Mouse (Mus musculus): Measurements from ENCODE around the gene Rps3. TPM values are rescaled to one million over a fixed set of nuclear protein-coding genes. Genes with fewer than 3 reads are reported as not detected.

Gene Rps3
- polyA plus RNA-seq, 1 experiment from 2014 or later: 591 TPM

DNA sequence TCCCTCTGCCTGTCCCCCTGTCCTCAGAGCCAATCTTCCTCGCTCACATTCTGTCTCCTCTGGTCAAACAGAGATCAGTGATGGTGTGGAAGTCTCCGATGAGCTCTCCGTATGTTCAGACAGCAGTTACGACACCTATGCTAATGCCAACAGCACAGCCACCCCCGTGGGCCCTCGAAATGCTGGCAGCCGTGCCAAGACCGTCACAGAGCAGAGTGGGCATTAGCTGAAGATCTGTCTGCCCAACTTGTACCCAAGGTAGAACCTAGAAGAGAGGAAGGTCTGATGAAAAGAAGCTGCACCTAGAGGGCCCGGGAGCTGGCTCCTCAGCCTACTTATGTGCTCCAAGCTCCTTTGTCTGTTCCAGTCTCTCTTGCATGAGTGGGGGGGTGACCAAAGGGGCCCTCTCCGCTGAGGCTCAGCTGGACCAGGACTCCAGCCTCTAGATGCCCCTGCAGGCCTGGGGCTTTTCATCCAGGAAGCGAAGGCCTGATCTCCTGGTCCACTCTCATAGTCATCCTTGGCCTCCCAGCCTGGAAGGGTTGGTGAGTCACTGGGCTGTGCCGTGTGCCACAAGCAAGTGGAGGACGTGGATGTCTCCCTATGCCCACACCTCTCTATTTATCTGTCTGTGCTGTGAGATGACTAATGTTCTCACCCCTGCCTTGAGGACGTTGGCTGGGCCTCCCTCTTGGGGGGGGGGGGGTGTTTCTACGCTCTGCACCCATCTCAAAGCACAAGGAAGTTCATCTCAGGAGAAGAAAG is 23.5 kb downstream of the Rps3 start:
- WGBS (ENCODE audit: insufficient replicate concordance): 87% methylated on average over 15 of the region's 15 CpGs
- Histone ChIP-seq H3K9me3 (replicated peaks; ENCODE audit: control insufficient read depth, low read length) (no peaks in the 10 kb centered on the region), H3K4me1 (ENCODE audit: control insufficient read depth, insufficient read depth, low read length) (no peaks in the 10 kb centered on the region; the same call in 1 of the 2 replicates), H3K4me3 (ENCODE audit: low read depth, low read length) (no peak overlapping the region), H3K4me2 (no peak overlapping the region), H3K27me3 (ENCODE audit: control insufficient read depth, insufficient read depth, low read length) (no peaks in the 10 kb centered on the region), H3K27ac (ENCODE audit: low read depth, low read length) (no peak overlapping the region), H3K9ac (ENCODE audit: low read depth, low read length) (no peak overlapping the region), H3K36me3 (ENCODE audit: control insufficient read depth, insufficient read depth, low read length) (peaks cover 10% of the 10 kb centered on the region)
- no peak for ATAC-seq (replicated peaks; ENCODE audit: insufficient number of reproducible peaks, low FRiP score, low TSS enrichment)

DNA sequence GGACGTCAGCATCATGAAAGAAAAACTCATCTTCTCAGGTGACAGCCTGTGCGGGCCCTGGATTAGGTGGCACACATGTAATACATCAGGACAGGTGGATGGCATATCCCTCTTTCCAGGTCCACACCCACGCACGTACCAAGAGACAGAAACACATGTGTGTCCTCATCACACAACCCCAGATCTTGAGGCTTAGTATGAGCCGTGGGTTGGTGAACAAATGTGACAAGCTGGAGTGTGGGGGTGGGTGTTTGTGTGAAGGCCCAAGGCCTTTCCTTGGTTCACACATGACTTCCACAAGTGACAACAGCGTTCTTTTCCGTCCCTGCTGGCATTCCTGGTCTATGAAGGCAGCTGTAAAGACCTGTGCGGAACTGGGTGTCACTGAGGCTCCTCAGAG is 24.7 kb downstream of the Rps3 start:
- no peaks in the 10 kb centered on the region for H3K4me1 ChIP-seq (ENCODE audit: control insufficient read depth, insufficient read depth, low read length)
- no peaks in the 10 kb centered on the region for H3K9me3 ChIP-seq (replicated peaks; ENCODE audit: control insufficient read depth, low read length)
- H3K27ac ChIP-seq (ENCODE audit: low read depth, low read length): no peak overlapping the region
- no peak overlapping the region for H3K4me3 ChIP-seq (ENCODE audit: low read depth, low read length)
- H3K36me3 ChIP-seq (ENCODE audit: control insufficient read depth, insufficient read depth, low read length): peaks cover 10% of the 10 kb centered on the region
- no peak overlapping the region for H3K4me2 ChIP-seq
- 81% methylated on average over 8 of the region's 8 CpGs for WGBS (ENCODE audit: insufficient replicate concordance)
- H3K27me3 ChIP-seq (ENCODE audit: control insufficient read depth, insufficient read depth, low read length): no peaks in the 10 kb centered on the region
- H3K9ac ChIP-seq (ENCODE audit: low read depth, low read length): no peak overlapping the region
- ATAC-seq (replicated peaks; ENCODE audit: insufficient number of reproducible peaks, low FRiP score, low TSS enrichment): no peak

DNA sequence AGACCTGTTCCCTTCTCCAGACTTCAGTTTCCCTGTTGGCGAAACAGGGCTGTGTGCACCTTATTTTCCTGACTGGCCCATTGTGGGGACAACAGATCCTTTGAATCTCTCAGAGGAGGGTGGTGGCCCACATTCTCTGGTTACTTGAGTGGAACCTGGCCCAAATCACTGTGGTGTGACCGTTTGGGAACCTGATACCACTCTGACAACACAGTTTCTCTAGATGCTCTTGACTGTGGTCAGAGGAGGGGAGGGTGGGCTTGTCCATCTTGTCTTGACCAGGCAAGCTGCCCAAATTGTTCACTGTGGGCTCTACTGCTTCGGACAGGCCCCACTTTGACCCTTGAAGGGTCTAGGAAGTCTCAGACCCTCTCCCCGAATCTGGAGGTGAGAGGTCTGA is 29.5 kb downstream of the Rps3 start:
- Histone ChIP-seq H3K4me3 (ENCODE audit: low read depth, low read length) (no peak overlapping the region), H3K9ac (ENCODE audit: low read depth, low read length) (no peak overlapping the region), H3K27ac (ENCODE audit: low read depth, low read length) (no peak overlapping the region), H3K4me1 (ENCODE audit: control insufficient read depth, insufficient read depth, low read length) (0 out of 2 replicates have a peak, but pooled peaks cover 5% of the 10 kb centered on the region), H3K27me3 (ENCODE audit: control insufficient read depth, insufficient read depth, low read length) (no peaks in the 10 kb centered on the region), H3K9me3 (replicated peaks; ENCODE audit: control insufficient read depth, low read length) (no peaks in the 10 kb centered on the region), H3K36me3 (ENCODE audit: control insufficient read depth, insufficient read depth, low read length) (peaks cover 3% of the 10 kb centered on the region; the same call in 1 of the 2 replicates), H3K4me2 (no peak overlapping the region)
- ATAC-seq (replicated peaks; ENCODE audit: insufficient number of reproducible peaks, low FRiP score, low TSS enrichment): no peak
- 66% methylated on average over 4 of the region's 4 CpGs for WGBS (ENCODE audit: insufficient replicate concordance)

DNA sequence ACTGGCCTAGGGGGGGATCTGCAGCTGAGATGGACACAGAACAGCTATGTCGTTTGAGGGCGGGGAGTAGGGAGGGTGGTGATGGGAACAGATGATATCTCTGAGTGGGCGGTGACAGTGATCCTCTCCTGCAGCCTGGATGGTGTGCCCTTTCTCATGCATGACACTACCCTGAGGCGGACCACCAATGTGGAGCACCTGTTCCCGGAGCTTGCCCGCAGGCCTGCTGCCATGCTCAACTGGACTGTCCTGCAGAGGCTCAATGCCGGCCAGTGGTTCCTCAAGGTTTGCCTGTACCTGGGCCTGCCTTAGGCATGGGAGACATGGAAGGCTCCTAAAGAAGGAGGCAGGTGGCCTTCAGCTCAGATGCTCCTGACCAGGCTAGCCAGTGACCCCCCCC is 30.7 kb downstream of the Rps3 start:
- Histone ChIP-seq H3K36me3 (ENCODE audit: control insufficient read depth, insufficient read depth, low read length) (peaks cover 3% of the 10 kb centered on the region; the same call in 1 of the 2 replicates), H3K27me3 (ENCODE audit: control insufficient read depth, insufficient read depth, low read length) (no peaks in the 10 kb centered on the region), H3K27ac (ENCODE audit: low read depth, low read length) (no peak overlapping the region), H3K4me3 (ENCODE audit: low read depth, low read length) (no peak overlapping the region), H3K4me1 (ENCODE audit: control insufficient read depth, insufficient read depth, low read length) (0 out of 2 replicates have a peak, but pooled peaks cover 5% of the 10 kb centered on the region), H3K9me3 (replicated peaks; ENCODE audit: control insufficient read depth, low read length) (no peaks in the 10 kb centered on the region), H3K4me2 (no peak overlapping the region), H3K9ac (ENCODE audit: low read depth, low read length) (no peak overlapping the region)
- no peak for ATAC-seq (replicated peaks; ENCODE audit: insufficient number of reproducible peaks, low FRiP score, low TSS enrichment)
- 51% methylated on average over 7 of the region's 7 CpGs for WGBS (ENCODE audit: insufficient replicate concordance)

DNA sequence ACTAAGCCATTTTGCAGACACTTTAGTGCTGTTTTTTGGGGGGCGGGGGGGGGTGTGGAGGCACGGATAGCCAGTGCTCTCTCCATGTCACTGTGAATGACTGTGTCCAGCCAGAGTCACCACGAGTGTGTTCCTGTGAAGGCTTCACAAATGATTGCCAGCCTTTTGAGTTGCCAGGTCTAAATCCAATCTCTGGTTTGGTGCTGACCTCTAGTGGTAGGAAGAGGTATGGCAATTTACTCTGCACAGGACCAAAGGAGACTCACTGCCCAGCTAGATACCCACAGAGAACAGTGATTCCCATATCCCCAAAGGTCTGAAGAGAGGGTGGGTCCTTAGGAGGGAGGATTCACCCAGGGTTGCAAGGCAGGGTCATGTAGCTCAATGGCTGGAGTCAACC is 32.8 kb downstream of the Rps3 start:
- no peaks in the 10 kb centered on the region for H3K9me3 ChIP-seq (replicated peaks; ENCODE audit: control insufficient read depth, low read length)
- H3K27me3 ChIP-seq (ENCODE audit: control insufficient read depth, insufficient read depth, low read length): no peaks in the 10 kb centered on the region
- H3K27ac ChIP-seq (ENCODE audit: low read depth, low read length): no peak overlapping the region
- no peaks in the 10 kb centered on the region for H3K36me3 ChIP-seq (ENCODE audit: control insufficient read depth, insufficient read depth, low read length)
- H3K4me1 ChIP-seq (ENCODE audit: control insufficient read depth, insufficient read depth, low read length): peaks cover 6% of the 10 kb centered on the region; the same call in 1 of the 2 replicates
- ATAC-seq (replicated peaks; ENCODE audit: insufficient number of reproducible peaks, low FRiP score, low TSS enrichment): no peak; the same call in 1 of the 2 replicates
- no peak overlapping the region for H3K9ac ChIP-seq (ENCODE audit: low read depth, low read length)
- no peak overlapping the region for H3K4me3 ChIP-seq (ENCODE audit: low read depth, low read length)
- H3K4me2 ChIP-seq: no peak overlapping the region
- under 1% methylated on average over 3 of the region's 3 CpGs for WGBS (ENCODE audit: insufficient replicate concordance)

DNA sequence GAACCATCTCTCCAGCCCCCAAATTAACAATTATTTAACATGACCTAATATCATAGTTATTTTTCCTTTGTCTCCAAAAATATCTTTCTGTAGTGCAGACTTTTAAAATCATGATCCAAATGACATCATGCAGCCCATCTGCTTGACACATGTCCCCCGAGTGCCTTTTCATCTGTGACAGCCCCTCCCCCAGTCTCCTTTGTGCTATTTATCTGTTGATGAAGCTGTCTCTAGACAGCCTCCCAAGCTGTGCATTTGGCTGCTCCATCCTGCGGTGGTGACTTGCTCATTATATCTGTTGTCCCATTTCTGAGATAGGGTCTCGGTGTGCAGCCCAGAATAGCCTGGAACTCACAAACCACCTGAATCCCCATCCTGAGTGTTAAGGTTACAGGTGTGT is 33.8 kb downstream of the Rps3 start:
- Histone ChIP-seq H3K9ac (ENCODE audit: low read depth, low read length) (no peak overlapping the region), H3K4me2 (no peak overlapping the region), H3K27me3 (ENCODE audit: control insufficient read depth, insufficient read depth, low read length) (no peaks in the 10 kb centered on the region), H3K36me3 (ENCODE audit: control insufficient read depth, insufficient read depth, low read length) (no peaks in the 10 kb centered on the region), H3K9me3 (replicated peaks; ENCODE audit: control insufficient read depth, low read length) (no peaks in the 10 kb centered on the region), H3K4me1 (ENCODE audit: control insufficient read depth, insufficient read depth, low read length) (peaks cover 8% of the 10 kb centered on the region; the same call in 1 of the 2 replicates), H3K4me3 (ENCODE audit: low read depth, low read length) (no peak overlapping the region), H3K27ac (ENCODE audit: low read depth, low read length) (no peak overlapping the region)
- ATAC-seq (replicated peaks; ENCODE audit: insufficient number of reproducible peaks, low FRiP score, low TSS enrichment): no peak
- 48% methylated on average over 3 of the region's 3 CpGs for WGBS (ENCODE audit: insufficient replicate concordance)

DNA sequence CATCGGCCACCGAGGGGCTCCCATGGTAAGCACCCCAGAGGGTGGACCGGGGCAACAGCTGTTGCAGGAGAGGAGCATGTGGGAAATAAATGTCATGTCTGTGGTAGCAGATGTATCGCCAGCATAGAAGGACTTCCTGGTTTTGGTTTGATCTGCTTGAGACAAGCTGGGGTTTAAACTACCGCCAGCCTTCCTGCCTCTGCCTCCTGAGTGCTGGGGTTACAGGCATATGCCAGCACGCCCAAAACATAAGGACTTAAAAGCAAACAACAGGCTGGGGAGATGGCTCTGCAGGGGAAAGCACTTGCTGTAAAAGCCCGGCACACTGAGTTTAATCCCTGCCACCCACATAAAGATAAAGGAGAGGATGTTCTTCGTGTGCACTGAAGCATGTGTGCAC is 34.5 kb downstream of the Rps3 start:
- Histone ChIP-seq H3K27ac (ENCODE audit: low read depth, low read length) (no peak overlapping the region), H3K4me3 (ENCODE audit: low read depth, low read length) (no peak overlapping the region), H3K9ac (ENCODE audit: low read depth, low read length) (no peak overlapping the region), H3K4me1 (ENCODE audit: control insufficient read depth, insufficient read depth, low read length) (peaks cover 8% of the 10 kb centered on the region; the same call in 1 of the 2 replicates), H3K36me3 (ENCODE audit: control insufficient read depth, insufficient read depth, low read length) (no peaks in the 10 kb centered on the region), H3K27me3 (ENCODE audit: control insufficient read depth, insufficient read depth, low read length) (no peaks in the 10 kb centered on the region), H3K9me3 (replicated peaks; ENCODE audit: control insufficient read depth, low read length) (no peaks in the 10 kb centered on the region), H3K4me2 (no peak overlapping the region)
- 71% methylated on average over 8 of the region's 8 CpGs for WGBS (ENCODE audit: insufficient replicate concordance)
- no peak for ATAC-seq (replicated peaks; ENCODE audit: insufficient number of reproducible peaks, low FRiP score, low TSS enrichment)

DNA sequence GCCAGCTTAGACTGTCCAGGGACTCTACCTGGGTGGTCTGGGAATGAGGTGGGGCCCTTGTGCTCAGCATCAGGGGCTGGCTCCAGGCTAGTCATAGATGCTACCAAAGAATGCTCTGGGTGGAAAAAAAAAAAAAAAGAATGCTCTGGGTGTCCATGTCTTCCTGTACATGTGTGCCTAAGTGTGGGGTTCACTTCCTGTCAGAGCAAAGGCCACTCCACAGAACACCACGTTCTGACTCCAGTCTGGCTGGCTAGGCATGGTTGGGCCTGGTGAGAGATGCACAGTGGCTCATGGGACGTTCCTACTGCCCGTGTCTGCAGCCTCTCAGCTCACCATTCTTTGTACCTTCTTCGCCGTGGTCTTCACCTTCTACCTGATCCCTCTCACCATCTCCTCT is 34.9 kb downstream of the Rps3 start:
- no peak for ATAC-seq (replicated peaks; ENCODE audit: insufficient number of reproducible peaks, low FRiP score, low TSS enrichment)
- peaks cover 8% of the 10 kb centered on the region; the same call in 1 of the 2 replicates for H3K4me1 ChIP-seq (ENCODE audit: control insufficient read depth, insufficient read depth, low read length)
- WGBS (ENCODE audit: insufficient replicate concordance): 63% methylated on average over 5 of the region's 5 CpGs
- H3K27me3 ChIP-seq (ENCODE audit: control insufficient read depth, insufficient read depth, low read length): no peaks in the 10 kb centered on the region
- H3K9ac ChIP-seq (ENCODE audit: low read depth, low read length): no peak overlapping the region
- H3K4me3 ChIP-seq (ENCODE audit: low read depth, low read length): no peak overlapping the region
- H3K9me3 ChIP-seq (replicated peaks; ENCODE audit: control insufficient read depth, low read length): no peaks in the 10 kb centered on the region
- H3K4me2 ChIP-seq: no peak overlapping the region
- H3K27ac ChIP-seq (ENCODE audit: low read depth, low read length): no peak overlapping the region
- no peaks in the 10 kb centered on the region for H3K36me3 ChIP-seq (ENCODE audit: control insufficient read depth, insufficient read depth, low read length)

DNA sequence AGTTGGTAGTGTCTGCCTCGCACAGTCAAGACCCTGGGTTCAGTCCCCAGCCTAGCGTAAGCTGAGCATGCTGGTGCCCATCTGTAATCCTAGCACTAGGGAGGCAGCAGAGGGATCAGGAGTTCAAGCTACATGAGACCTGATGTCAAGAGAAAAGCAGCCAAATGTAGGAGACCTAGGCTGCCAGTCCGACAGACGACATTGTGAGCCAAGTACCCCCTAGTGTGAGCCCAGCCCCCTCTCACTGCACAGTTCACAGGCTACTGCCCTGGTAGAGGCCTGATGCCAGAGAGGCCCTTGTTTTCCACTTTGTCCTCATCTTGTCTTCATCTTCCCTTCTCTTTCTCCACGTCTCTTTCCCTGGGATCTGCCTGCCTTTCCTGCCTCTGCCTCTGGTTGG is 36.2 kb downstream of the Rps3 start:
- Histone ChIP-seq H3K36me3 (ENCODE audit: control insufficient read depth, insufficient read depth, low read length) (no peaks in the 10 kb centered on the region), H3K9ac (ENCODE audit: low read depth, low read length) (no peak overlapping the region), H3K4me2 (no peak overlapping the region), H3K27ac (ENCODE audit: low read depth, low read length) (no peak overlapping the region), H3K27me3 (ENCODE audit: control insufficient read depth, insufficient read depth, low read length) (no peaks in the 10 kb centered on the region), H3K4me1 (ENCODE audit: control insufficient read depth, insufficient read depth, low read length) (peaks cover 15% of the 10 kb centered on the region), H3K9me3 (replicated peaks; ENCODE audit: control insufficient read depth, low read length) (no peaks in the 10 kb centered on the region), H3K4me3 (ENCODE audit: low read depth, low read length) (no peak overlapping the region)
- no peak for ATAC-seq (replicated peaks; ENCODE audit: insufficient number of reproducible peaks, low FRiP score, low TSS enrichment)
- 61% methylated on average over 5 of the region's 5 CpGs for WGBS (ENCODE audit: insufficient replicate concordance)

All from heart, embryonic 11.5 days (tissue).